Mouse (Mus musculus) olfactory bulb, adult 2 months (tissue): Measurements from ENCODE around the gene Prune1. TPM values are rescaled to one million over a fixed set of nuclear protein-coding genes. Genes with fewer than 3 reads are reported as not detected.
A peak's percentile ranks its signal among the peaks of the same experiment; 100 is the strongest.

Source experiments
- H3K27ac ChIP-seq: fragments of 200-500 bp; 2 replicates; pipeline ENCODE4 v1.5.1; 2012; ENCODE audit warnings: low read depth, low read length; ENCODE audit not compliant: insufficient read depth
- H3K4me1 ChIP-seq: fragments of 200-500 bp; 2 replicates; pipeline ENCODE4 v1.6.1; 2012; ENCODE audit warnings: low read length; ENCODE audit not compliant: control insufficient read depth, insufficient read depth
- H3K4me3 ChIP-seq: fragments of 200-500 bp; 2 replicates; pipeline ENCODE4 v1.5.1; 2012; ENCODE audit warnings: mild to moderate bottlenecking, low read depth, low read length, moderate library complexity; ENCODE audit not compliant: insufficient read depth
- CTCF ChIP-seq: fragments of 200-500 bp; IDR thresholded peaks from 2 replicates; pipeline ENCODE4 v1.5.1; 2012; ENCODE audit warnings: low read depth, mild to moderate bottlenecking, low read length, moderate library complexity; ENCODE audit not compliant: insufficient read depth
- POLR2A ChIP-seq: fragments of 200-500 bp; IDR thresholded peaks from 2 replicates; pipeline ENCODE4 v1.6.1; 2012; ENCODE audit warnings: mild to moderate bottlenecking, low read depth, low read length, moderate library complexity; ENCODE audit not compliant: insufficient read depth
- WGBS: fragments of 180-500 bp; shearing (Covaris S2); methylation state at CpG from one replicate; pipeline ENCODE4 v1.1.7; 2018; 5-methylcytosine and 5-hydroxymethylcytosine counted together
- polyA plus RNA-seq: library from polyadenylated mRNA; stranded (reverse); fragments of >200 nt; gene quantifications from 2 replicates; pipeline ENCODE4 v1.2.4, GENCODE M21; 2012; ENCODE audit warnings: low replicate concordance; ENCODE audit not compliant: missing spikeins, insufficient read depth, insufficient read length

Prune1 gene
- polyA plus RNA-seq, 1 experiment: not detected

DNA sequence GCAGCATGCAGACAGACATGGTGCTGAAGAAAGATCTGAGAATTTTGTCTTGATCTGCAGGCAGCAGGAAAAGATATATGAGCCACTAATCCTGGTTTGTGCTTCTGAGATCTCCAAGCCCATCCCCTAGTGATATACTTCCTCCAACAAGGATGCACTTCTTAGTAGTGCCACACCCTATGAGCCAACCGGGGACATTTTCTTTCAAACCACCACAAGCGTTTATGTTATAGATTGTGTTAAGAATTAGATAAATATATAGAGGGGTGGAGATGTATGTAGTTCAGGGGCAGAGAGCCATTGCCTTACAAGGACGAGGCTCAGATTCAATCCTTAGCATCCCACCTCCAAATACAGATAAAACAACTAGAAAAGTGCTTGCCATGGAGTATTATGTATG is 28.6 kb upstream of the Prune1 start:
- TF ChIP-seq CTCF (no peak), POLR2A (no peak)
- peaks cover 4% of the 10 kb centered on the region for H3K4me1 ChIP-seq
- WGBS: 66% methylated on average over 3 of the region's 3 CpGs
- H3K4me3 ChIP-seq: no peak overlapping the region
- H3K27ac ChIP-seq: no peak overlapping the region

DNA sequence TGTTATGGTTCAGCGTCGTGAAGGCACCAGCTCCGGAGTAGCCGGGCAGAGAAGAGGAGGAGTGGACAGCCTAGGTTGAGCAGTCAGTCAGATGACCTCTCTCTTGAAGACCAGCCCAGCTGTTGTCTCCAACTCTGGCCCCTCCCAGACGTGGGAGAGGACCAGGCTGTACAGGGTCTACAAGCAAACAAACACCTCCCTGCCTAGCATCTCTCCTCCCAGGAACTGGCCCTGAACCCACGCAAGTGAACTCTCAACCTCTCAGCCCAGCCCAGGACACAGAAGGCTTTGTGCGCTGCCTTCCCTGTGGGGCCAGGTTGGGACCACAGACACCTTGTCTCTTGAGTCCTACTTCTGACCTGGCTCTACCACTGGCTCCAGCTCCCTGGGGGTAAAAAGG is 25.2 kb upstream of the Prune1 start, which contains the start of gene Anxa9:
Gene Anxa9 (minus strand): TSS at position 77 of the 400 bp plus-strand sequence.
- WGBS: 79% methylated on average over 7 of the region's 7 CpGs
- TF ChIP-seq POLR2A: no peak
- no peak for TF ChIP-seq CTCF
- Histone ChIP-seq H3K4me3 (no peak within 1 kb of the TSS), H3K27ac (no peak within 1 kb of the TSS), H3K4me1 (no peaks in the 10 kb centered on the region)

DNA sequence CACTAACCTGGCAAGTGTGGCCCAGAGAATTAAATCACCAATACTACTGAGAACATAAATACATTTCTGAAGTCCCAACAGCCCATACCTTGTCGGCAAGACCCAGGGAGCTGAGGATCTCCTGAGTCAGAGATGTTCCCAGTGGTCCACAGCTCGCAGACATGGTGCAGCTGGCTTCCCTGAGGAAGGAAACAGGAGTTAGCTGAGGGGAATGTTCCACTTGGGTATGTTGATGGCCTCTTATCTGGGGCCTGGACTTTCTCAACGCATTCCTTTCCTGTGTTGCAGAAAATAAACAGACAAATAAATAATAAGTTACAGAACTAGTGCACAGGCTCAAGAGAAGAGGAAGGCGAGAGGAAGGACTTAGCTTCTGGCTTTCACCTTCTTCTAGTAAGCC is 24.4 kb upstream of the Prune1 start:
- Histone ChIP-seq H3K4me1 (no peaks in the 10 kb centered on the region), H3K27ac (no peak overlapping the region), H3K4me3 (no peak overlapping the region)
- TF ChIP-seq POLR2A (no peak), CTCF (no peak)
- 91% methylated on average over 4 of the region's 4 CpGs for WGBS

DNA sequence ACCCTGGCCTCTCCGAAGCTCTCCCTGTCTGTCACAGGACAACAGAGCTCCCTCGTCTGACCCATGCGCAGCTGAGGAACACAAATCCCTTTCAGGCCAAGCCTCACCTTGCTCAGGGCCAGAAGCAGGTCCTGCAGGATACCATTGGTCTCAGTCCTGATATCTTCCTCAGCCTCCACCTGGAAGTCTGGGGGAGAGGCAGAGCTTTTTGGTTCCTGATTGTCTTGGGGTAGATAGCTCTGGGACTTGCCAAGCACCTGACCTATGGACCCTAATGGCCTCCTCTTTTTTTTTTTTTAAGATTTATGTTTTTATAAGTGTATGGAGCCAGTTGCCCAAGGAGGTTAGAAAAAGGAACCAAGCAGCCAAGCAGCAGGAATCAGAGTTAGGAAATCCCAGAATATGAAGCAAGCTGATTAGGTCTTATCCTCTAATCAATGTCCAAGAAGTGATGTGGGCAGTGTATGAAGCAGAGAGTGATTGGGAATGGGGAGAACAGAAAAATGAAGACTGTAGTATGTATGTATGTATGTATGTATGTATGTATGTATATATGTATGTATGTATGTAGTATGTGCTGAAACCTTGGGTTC is 19.4 kb upstream of the Prune1 start:
- H3K27ac ChIP-seq: no peak overlapping the region
- no peak overlapping the region for H3K4me3 ChIP-seq
- H3K4me1 ChIP-seq: no peaks in the 10 kb centered on the region
- TF ChIP-seq CTCF: no peak
- no peak for TF ChIP-seq POLR2A
- WGBS: 88% methylated on average over 3 of the region's 3 CpGs

DNA sequence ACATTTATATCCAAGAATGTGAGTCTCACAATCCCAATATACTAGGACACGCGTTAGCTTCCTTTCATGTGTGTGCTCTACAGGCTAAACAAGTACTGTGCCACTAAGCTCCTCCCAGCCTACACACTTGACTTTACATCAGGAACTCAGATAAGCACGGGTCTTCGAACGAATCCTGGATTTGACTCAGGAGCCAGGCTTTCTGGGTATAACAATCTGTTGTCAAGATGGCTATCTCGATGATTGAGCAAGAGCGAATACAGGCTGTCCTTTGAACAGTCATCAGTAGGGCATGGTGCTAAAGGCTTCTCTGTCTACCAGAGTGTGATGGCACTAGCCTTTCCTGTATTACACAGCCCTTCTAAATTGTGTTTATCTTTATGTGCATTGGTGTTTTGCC is 16.1 kb upstream of the Prune1 start:
- WGBS: 90% methylated on average over 7 of the region's 7 CpGs
- no peak overlapping the region for H3K27ac ChIP-seq
- H3K4me1 ChIP-seq: peaks cover 4% of the 10 kb centered on the region; the same call in 1 of the 2 replicates
- no peak for TF ChIP-seq POLR2A
- no peak for TF ChIP-seq CTCF
- no peak overlapping the region for H3K4me3 ChIP-seq

DNA sequence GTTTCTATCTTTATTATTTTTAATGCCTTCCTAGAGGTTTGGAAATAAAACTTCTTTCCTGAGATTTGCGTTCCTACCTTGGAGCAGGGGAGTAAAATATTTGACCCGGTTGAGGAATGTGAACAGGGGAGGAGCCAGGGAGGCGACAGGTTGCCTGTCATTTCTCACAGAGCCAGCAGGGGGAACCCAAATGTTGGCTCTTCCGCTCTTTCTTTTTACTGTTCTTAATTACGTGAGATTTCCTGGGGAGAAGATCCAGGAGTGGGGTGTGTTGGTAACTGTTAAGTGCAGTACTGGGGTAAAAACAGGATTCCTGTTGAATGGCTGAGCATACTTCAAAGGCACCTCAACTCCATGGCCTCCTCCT is 14.2 kb upstream of the Prune1 start:
- TF ChIP-seq POLR2A (no peak), CTCF (peak; percentile 46; the same call in 1 of the 2 replicates)
- 10% methylated on average over 5 of the region's 5 CpGs for WGBS
- Histone ChIP-seq H3K27ac (no peak overlapping the region), H3K4me3 (no peak overlapping the region), H3K4me1 (peaks cover 4% of the 10 kb centered on the region; the same call in 1 of the 2 replicates)

DNA sequence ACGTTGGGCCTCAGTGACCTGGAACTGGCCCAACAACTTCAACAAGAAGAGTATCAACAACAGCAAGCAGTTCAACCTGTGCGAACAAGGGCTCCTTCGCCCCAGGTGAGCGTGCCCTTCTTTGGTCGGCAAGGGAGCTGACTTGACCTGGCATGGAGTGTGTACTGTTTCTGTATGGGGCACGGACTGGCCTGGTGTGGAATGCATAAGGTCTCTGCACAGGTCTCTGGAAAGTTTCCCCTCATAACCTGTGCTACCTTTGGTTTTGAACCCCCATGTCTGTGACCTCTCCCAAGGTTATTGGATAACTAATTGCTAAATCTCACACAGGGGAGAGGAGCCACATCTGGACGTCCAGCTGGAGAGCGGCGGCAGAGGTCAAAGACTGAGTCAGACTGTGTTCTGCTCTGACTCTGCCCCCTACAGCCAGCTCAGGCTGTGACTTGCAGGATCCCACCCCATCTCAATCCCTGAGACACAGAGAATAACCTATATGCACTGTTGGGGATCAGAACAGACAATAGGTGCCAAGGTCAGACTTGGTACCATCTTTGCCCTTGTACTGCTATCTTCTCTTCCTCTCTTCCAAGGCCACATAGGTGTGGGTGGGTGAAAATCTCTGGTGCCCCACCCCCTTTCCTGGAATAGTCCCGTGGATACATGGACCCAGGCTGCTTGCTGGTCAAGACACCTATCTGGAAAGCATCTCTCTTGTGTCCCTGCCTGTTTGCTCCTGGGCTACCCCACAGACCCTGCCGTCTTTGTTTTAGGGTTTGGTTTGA is 13.6 kb upstream of the Prune1 start:
- H3K27ac ChIP-seq: no peak overlapping the region
- peaks cover 4% of the 10 kb centered on the region; the same call in 1 of the 2 replicates for H3K4me1 ChIP-seq
- TF ChIP-seq CTCF (no peak), POLR2A (no peak)
- H3K4me3 ChIP-seq: no peak overlapping the region
- WGBS: 77% methylated on average over 11 of the region's 11 CpGs

DNA sequence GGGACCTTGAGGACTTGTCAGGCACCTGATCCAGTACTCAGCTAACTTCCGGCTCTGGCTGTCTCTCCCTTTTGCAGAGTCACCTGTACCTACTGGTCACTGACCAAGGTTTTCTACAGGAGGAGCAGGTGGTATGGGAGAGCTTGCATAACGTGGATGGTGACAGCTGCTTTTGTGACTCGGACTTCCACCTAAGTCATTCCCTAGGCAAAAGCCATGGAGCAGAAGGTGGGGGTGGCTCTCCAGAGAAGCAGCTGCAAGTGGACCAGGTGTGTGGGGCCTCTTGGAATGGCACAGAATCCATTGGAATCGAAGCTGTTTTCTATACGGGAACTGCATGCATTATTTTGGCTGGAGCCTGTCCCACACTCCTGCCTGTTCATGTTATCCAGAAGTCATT is 12.8 kb upstream of the Prune1 start:
- H3K27ac ChIP-seq: no peak overlapping the region
- H3K4me3 ChIP-seq: no peak overlapping the region
- peaks cover 4% of the 10 kb centered on the region; the same call in 1 of the 2 replicates for H3K4me1 ChIP-seq
- WGBS: 85% methylated on average over 5 of the region's 5 CpGs
- TF ChIP-seq POLR2A (no peak), CTCF (no peak)

DNA sequence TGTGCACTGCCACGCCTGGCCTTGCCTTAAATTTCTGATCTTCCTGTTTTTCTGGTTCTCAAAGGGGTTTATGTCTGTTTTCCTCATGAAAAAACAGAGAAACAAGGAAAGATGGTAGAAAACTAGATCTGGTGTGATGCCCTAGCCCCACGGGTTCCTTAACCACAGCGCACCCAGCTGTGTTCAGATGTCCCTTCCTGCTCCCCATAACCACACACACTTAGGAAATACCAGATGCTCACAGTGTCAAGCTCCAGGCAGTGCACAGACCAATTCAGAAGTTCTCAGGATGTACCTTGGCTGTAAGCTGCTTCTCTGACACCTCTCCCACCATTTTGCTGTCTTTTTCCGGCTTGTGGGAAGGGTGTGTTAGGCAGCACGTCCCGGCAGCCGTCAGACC is 12.4 kb upstream of the Prune1 start:
- H3K27ac ChIP-seq: no peak overlapping the region
- H3K4me1 ChIP-seq: peaks cover 4% of the 10 kb centered on the region; the same call in 1 of the 2 replicates
- 89% methylated on average over 7 of the region's 7 CpGs for WGBS

More for the DNA sequence above, 12.4 kb upstream of the Prune1 start:
- TF ChIP-seq POLR2A (no peak), CTCF (no peak)
- no peak overlapping the region for H3K4me3 ChIP-seq
